Mouse (Mus musculus) Patski (cell line): ENCODE data around the gene Ptpru. TPM values are rescaled to one million over a fixed set of nuclear protein-coding genes. Genes with fewer than 3 reads are reported as not detected.

ENCODE experiments used
- ATAC-seq: fragments of 100-300 bp; one replicate; pipeline ENCODE4 v1.8.0; 2021
- CTCF ChIA-PET: fragments of 350-600 bp; sonication (Branson Sonifier 250); formaldehyde crosslinking; loops from one replicate; lab custom pipeline; 2022; ENCODE audit warnings: inconsistent platforms; lab: Charles Lee
- POLR2A ChIA-PET: fragments of 350-600 bp; sonication (Branson Sonifier 250); formaldehyde crosslinking; loops from one replicate; lab custom pipeline; 2022; ENCODE audit warnings: antibody characterized with exemption, inconsistent platforms; lab: Charles Lee
- DNase-seq: peaks from one replicate; pipeline ENCODE4 v3.0.0-alpha.2; 2011; ENCODE audit warnings: low read depth, low spot score
- H3K27me3 ChIP-seq: fragments of 371-371 bp; one replicate; pipeline ENCODE4 v1.5.1; 2021
- CTCF ChIP-seq: fragments of 100-300 bp; IDR thresholded peaks from one replicate; pipeline ENCODE4 v1.5.1; 2021
- in situ Hi-C: fragments of 300-500 bp; cut with MboI; formaldehyde crosslinking; loops from 3 replicates; pipeline ENCODE4 v1.11.1; 2018; ENCODE audit warnings: low pct_unique_long_range_greater_than_20kb, mixed read lengths
- polyA plus RNA-seq: library from polyadenylated mRNA; unstranded; gene quantifications from one replicate; pipeline ENCODE4 v1.2.3, GENCODE M21; 2021

Ptpru gene
- polyA plus RNA-seq, 1 experiment from 2014 or later, result 0.63 TPM

GRCm38 (mm10) chr4:131786800-131787199 lies 51.3 kb downstream of the Ptpru start:
- DNase-seq, result no peak
- TF ChIP-seq CTCF, result no peak
- H3K27me3 ChIP-seq, result peaks cover 5% of the 10 kb centered on the region
- POLR2A ChIA-PET, result no interaction called here
- CTCF ChIA-PET, result no interaction called here
- no peak for ATAC-seq
- in situ Hi-C loops, result no loop called here

GRCm38 (mm10) chr4:131784034-131784433 lies 54.1 kb downstream of the Ptpru start:
- ChIA-PET CTCF (no interaction called here), POLR2A (no interaction called here)
- no peak for ATAC-seq
- H3K27me3 ChIP-seq, result peaks cover 8% of the 10 kb centered on the region
- DNase-seq, result no peak
- in situ Hi-C loops, result no loop called here
- no peak for TF ChIP-seq CTCF

- peaks cover 9% of the 10 kb centered on the region for H3K27me3 ChIP-seq
- no peak for DNase-seq
- in situ Hi-C loops, result no loop called here
- ChIA-PET POLR2A (no interaction called here), CTCF (interaction anchor here (1.4 kb wide), 1 partner anchor 12 kb away, joined by 4 read pairs; no protein-coding TSS in a partner anchor)
- no peak for TF ChIP-seq CTCF
- no peak for ATAC-seq
Observed at GRCm38 (mm10) chr4:131781023-131781422, 57.1 kb downstream of the Ptpru start.

DNA sequence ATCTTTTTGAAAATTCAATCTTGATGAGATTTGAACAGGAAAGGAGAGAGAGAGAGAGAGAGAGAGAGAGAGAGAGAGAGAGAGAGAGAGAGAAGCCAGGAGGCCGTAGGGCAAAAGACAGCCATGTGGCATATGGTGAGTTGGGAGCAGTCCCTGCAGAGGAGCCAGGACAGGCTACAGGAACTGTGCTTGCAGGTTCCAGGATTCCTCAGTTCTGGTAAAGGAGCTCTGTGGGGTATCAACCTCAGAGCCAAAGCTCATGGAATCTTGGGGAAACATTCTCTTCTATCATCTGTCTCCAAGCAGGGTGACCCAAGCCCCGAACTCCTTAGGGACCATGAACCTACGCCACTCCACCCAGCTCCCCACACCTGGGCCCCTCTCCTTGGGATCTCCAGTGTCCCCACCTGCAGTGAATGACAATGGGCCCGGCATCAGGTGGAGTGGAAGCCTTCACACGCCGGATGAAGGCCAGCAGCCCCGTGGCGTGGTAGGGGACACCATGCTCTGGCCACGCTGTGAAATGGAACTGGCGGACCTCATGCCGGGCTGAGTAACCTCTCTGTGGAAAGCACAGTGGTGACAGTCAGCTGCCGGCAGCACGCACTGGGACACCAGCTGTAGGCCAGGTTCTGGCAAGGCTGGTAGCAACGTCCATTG lies 59.3 kb downstream of the Ptpru start:
- CTCF ChIA-PET, result no interaction called here

DNA sequence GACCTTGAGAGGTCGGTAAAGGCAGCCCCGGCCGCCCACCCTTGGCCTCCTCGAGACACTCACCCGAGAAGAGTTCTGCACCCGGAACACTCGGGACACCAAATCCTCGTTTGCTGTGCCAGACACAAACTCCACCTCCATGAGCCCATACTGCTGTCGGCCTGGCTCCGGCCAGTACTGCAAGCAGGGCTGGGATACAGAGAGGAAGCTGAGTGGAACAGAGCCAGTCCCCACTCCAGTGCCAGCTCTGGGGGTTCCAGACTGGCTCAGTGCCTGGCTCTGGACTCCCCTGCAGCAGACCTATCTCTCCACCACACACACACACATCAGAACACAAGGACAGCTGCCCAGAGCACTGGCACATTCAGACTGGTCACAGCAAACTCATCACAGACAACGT lies 66.7 kb downstream of the Ptpru start:
- ATAC-seq (no peak), DNase-seq (no peak)
- no peak for TF ChIP-seq CTCF
- no peaks in the 10 kb centered on the region for H3K27me3 ChIP-seq
- in situ Hi-C loops, result no loop called here
- CTCF ChIA-PET, result no interaction called here
- POLR2A ChIA-PET, result no interaction called here

More for the DNA sequence above, 59.3 kb downstream of the Ptpru start:
- POLR2A ChIA-PET, result no interaction called here
- in situ Hi-C loops, result no loop called here
- H3K27me3 ChIP-seq, result peaks cover 4% of the 10 kb centered on the region
- ATAC-seq (no peak), DNase-seq (no peak)
- no peak for TF ChIP-seq CTCF

DNA sequence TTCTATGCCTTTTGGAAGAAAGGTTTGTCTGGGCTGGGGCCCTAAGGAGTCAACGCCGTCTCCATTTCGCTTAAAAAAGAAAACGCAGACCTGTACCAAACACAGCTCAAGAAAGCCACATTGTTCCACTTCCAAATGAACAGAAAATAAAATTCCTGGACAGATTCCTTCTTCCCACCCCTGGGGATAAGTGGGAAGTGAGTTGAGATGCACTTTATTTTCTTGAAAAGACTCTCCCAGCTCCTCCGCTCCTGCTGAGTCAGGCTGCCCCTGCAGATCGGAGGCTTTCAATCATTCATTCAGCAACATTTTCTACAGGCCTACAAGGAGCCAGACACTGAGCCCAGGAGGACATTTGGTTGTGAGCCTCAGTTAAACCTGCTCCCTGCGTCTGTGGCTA lies 74.2 kb downstream of the Ptpru start:
- H3K27me3 ChIP-seq, result no peaks in the 10 kb centered on the region
- TF ChIP-seq CTCF, result no peak
- POLR2A ChIA-PET, result no interaction called here
- in situ Hi-C loops, result no loop called here
- ATAC-seq, result no peak
- CTCF ChIA-PET, result no interaction called here
- no peak for DNase-seq

DNA sequence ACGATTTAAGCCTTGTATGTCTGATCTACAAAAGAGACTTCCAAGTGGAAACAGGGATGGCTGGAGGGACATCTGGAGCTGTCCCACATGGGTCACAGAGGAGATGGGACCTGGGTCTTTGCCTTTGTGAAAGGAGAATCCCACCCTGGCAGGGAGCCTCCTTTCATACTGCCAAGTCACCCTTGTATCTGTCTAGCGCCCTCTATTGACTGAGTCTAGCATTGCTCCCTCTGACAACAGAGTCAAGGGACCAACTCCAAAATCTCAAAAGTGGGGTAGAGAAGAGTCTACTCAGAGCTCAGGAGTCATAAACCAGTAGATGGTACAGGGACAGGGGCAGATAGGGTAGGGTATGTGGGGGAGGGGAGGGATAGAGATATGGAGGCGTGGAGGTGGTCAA lies 74.6 kb downstream of the Ptpru start:
- ChIA-PET CTCF (no interaction called here), POLR2A (no interaction called here)
- DNase-seq (no peak), ATAC-seq (no peak)
- no peak for TF ChIP-seq CTCF
- in situ Hi-C loops, result no loop called here
- no peaks in the 10 kb centered on the region for H3K27me3 ChIP-seq

DNA sequence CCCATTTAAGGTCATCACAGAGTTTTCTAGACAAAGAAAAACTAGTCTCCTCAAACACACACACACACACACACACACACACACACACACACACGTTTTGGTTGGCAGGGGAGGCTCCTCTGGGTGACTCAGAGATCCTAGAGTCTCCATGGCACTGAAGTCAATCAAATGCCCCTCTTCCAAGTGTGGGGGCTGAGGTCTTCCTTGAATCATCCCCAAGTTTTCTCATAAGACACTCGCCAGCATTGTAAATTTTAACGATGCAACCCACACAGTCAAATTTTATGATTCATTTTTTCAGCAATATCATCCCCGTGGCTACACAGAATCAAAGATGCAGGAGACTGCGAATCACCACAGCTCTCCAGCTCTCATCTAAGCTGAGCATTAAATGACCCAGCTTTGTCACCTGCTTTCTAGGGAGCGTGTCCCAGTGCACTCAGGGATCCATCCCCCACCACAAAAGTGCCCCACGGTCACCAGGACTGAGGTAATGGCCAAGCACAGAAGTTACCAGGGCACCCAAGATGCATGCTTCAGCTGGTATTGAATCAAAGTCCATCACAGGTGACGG lies 75.8 kb downstream of the Ptpru start:
- no peak for DNase-seq
- ATAC-seq, result no peak
- ChIA-PET POLR2A (no interaction called here), CTCF (no interaction called here)
- no peaks in the 10 kb centered on the region for H3K27me3 ChIP-seq
- TF ChIP-seq CTCF, result no peak
- in situ Hi-C loops, result no loop called here

DNA sequence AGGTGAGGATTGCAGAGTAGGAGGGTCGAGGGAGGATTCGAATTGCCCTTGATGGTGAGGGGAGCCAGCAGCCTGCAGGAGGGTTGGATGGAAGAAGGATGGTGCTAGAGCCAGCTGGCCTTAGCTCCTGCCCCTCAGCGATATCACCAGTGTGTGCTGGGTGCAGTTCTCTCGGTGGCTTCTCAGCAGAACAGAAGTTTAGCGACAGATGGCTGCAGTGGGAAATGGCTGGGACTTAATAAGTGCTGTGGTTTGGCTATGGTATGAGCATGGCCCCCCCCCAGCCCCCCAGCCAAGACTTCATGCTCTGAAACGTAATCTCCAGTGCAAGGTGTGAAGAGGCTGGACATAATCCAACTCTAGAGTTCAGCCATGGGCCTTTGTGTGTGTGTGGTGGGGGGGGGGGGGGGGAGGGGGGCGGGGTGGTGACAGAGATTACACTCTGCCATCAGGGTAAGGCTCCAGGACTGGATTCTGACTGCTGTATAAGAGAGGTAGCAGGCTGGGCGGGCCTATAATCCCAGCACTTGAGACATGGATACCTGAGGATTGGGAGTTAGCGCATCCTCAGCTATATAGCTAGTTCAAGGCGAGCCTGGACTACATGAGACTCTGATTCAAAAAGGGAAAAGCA lies 85.8 kb downstream of the Ptpru start:
- in situ Hi-C loops, result no loop called here
- ATAC-seq, result no peak
- H3K27me3 ChIP-seq, result peaks cover 4% of the 10 kb centered on the region
- no peak for DNase-seq
- ChIA-PET POLR2A (no interaction called here), CTCF (no interaction called here)
- no peak for TF ChIP-seq CTCF

- no peak for TF ChIP-seq CTCF
- DNase-seq (no peak), ATAC-seq (no peak)
- ChIA-PET POLR2A (no interaction called here), CTCF (no interaction called here)
- in situ Hi-C loops, result no loop called here
- peaks cover 4% of the 10 kb centered on the region for H3K27me3 ChIP-seq
Observed at GRCm38 (mm10) chr4:131751561-131751960, 86.5 kb downstream of the Ptpru start.

- H3K27me3 ChIP-seq, result peaks cover 4% of the 10 kb centered on the region
- CTCF ChIA-PET, result no interaction called here
- DNase-seq, result no peak
- ATAC-seq, result no peak
- in situ Hi-C loops, result no loop called here
- POLR2A ChIA-PET, result no interaction called here
- TF ChIP-seq CTCF, result no peak
Observed at GRCm38 (mm10) chr4:131749802-131750201, 88.3 kb downstream of the Ptpru start.
